Mouse (Mus musculus) hindbrain, embryonic 15.5 days (tissue): ENCODE data around the gene B3gat3. TPM values are rescaled to one million over a fixed set of nuclear protein-coding genes. Genes with fewer than 3 reads are reported as not detected.
A peak's percentile ranks its signal among the peaks of the same experiment; 100 is the strongest.

Experiments
- ATAC-seq: fragments of 200-750 bp; cut with Nextera tagmentation; 2 replicates; pipeline ENCODE4 v1.8.0; 2017; ENCODE audit warnings: low read depth, moderate number of reproducible peaks, moderate TSS enrichment; ENCODE audit not compliant: low FRiP score
- H3K27ac ChIP-seq: fragments of 300-500 bp; sonication (generic); replicated peaks from 2 replicates; pipeline ENCODE4 v1.5.1; 2015; ENCODE audit warnings: mild to moderate bottlenecking, inconsistent platforms
- H3K27me3 ChIP-seq: fragments of 300-500 bp; sonication (generic); 2 replicates; pipeline ENCODE4 v1.6.1; 2015; ENCODE audit warnings: control low read depth, inconsistent platforms
- H3K36me3 ChIP-seq: fragments of 300-500 bp; sonication (generic); 2 replicates; pipeline ENCODE4 v1.6.1; 2015; ENCODE audit warnings: control low read depth, inconsistent platforms
- H3K4me1 ChIP-seq: fragments of 300-500 bp; sonication (generic); replicated peaks from 2 replicates; pipeline ENCODE4 v1.6.1; 2015; ENCODE audit warnings: control low read depth, inconsistent platforms
- H3K4me2 ChIP-seq: fragments of 300-500 bp; sonication (generic); 2 replicates; pipeline ENCODE4 v1.6.1; 2015; ENCODE audit warnings: moderate library complexity, mild to moderate bottlenecking, inconsistent platforms
- H3K4me3 ChIP-seq: fragments of 300-500 bp; sonication (generic); 2 replicates; pipeline ENCODE4 v1.5.1; 2015; ENCODE audit warnings: mild to moderate bottlenecking, inconsistent platforms
- H3K9ac ChIP-seq: fragments of 300-500 bp; sonication (generic); 2 replicates; pipeline ENCODE4 v1.6.1; 2015; ENCODE audit warnings: inconsistent platforms
- H3K9me3 ChIP-seq: fragments of 300-500 bp; sonication (generic); 2 replicates; pipeline ENCODE4 v1.6.1; 2016; ENCODE audit warnings: control low read depth, inconsistent platforms
- WGBS: fragments of 180-500 bp; shearing (Covaris S2); methylation state at CpG from one replicate; pipeline ENCODE4 v1.1.7; 2015; 5-methylcytosine and 5-hydroxymethylcytosine counted together
- polyA plus RNA-seq: library from polyadenylated mRNA; unstranded; fragments of >200 nt; fragmentation: Nextera tagmentation; extraction: Ambion mirVana; gene quantifications from 2 replicates; pipeline ENCODE4 v1.2.1, GENCODE M21; 2015

Gene B3gat3
- polyA plus RNA-seq, 1 experiment from 2014 or later = 98.1 TPM

DNA sequence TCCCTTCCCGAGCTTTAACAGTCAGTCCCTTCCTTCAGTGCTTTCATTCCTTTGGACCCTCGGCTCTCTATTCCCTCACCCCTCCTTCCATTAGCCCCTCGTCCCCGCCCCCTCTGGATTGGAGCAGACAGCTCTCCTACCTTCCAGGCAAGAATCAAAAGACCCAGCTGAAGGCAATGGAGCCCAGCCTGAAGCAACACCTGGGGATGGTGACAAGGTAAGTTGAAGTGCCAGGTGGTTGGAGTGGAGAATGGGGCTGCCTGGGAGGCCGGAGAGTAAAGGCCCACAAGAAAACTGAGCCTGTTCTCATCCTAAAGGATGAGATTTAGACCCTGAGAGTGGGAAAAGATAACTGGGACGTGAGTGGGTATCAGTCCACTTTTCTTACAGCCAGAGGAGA is 11.6 kb upstream of the B3gat3 start:
- peaks cover 92% of the 10 kb centered on the region for H3K36me3 ChIP-seq
- H3K9me3 ChIP-seq = no peaks in the 10 kb centered on the region
- 90% methylated on average over 6 of the region's 6 CpGs for WGBS
- no peak overlapping the region for H3K4me2 ChIP-seq
- no peaks in the 10 kb centered on the region for H3K27me3 ChIP-seq
- H3K27ac ChIP-seq = no peak overlapping the region
- H3K4me3 ChIP-seq = no peak overlapping the region
- H3K4me1 ChIP-seq = no peaks in the 10 kb centered on the region
- H3K9ac ChIP-seq = no peak overlapping the region
- no peak for ATAC-seq

DNA sequence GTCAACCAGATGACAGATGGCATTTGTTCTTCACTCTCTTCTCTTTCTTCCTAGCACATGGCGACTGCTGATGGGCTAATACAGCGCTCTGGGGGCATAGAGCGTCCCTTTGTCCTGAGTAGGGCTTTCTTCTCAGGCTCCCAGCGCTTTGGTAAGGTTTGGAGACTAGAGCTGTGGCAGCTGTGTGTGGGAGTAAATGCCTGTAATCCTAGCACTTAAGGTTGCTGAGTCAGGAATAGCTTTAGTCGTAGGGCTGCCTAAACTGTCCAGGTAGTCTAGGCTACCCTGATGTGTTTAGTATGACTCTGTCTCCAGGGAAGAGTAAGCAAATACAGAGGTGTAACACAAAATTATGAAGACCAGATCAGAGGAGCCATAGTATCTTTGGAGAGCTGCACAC is 8.4 kb upstream of the B3gat3 start:
- H3K9ac ChIP-seq = no peak overlapping the region
- 94% methylated on average over 5 of the region's 5 CpGs for WGBS
- H3K27ac ChIP-seq = no peak overlapping the region
- no peaks in the 10 kb centered on the region for H3K4me1 ChIP-seq
- H3K27me3 ChIP-seq = no peaks in the 10 kb centered on the region
- ATAC-seq = no peak
- peaks cover 99% of the 10 kb centered on the region for H3K36me3 ChIP-seq
- no peak overlapping the region for H3K4me3 ChIP-seq
- H3K9me3 ChIP-seq = no peaks in the 10 kb centered on the region
- H3K4me2 ChIP-seq = no peak overlapping the region

DNA sequence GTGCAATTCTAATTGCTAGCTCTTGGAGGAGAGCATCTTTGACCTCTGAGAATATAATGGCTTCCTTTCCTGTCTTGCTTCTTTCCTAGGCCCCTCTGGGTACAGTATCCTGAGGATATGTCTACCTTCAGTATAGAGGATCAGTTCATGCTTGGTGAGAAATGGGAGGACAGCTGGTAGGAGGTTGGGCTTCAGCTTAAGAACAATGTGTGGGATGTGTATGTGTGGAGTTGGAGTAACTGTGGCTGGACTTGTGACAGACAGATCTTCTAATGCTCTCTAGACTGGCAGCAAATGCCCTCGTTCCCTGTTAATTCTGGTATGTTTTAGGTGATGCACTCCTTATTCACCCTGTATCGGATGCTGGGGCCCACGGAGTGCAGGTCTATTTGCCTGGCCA is 6.0 kb upstream of the B3gat3 start:
- peaks cover 78% of the 10 kb centered on the region for H3K36me3 ChIP-seq
- ATAC-seq = no peak
- 97% methylated on average over 3 of the region's 3 CpGs for WGBS

DNA sequence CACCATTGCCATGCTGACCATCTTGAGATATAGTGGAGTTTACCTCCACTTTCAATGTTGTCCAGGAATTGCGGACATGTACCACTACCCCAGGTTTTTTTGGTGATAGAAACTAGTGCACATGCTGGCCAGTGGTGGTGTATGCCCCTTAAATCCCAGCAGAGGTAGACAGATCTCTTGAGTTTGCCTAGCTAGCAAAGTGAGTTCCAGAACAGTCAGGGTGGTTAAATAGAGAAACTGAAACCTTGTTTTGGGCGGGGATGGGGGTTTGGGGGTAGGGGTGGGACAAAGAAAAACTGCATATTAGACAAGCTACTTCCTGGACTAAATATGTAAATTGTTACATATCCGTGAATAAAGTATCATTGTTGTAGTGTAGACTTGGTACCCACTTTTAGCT is 1.2 kb upstream of the B3gat3 start:
- Histone ChIP-seq H3K36me3 (peaks cover 30% of the 10 kb centered on the region), H3K4me2 (no peak overlapping the region), H3K4me3 (no peak overlapping the region), H3K9me3 (no peaks in the 10 kb centered on the region), H3K4me1 (peaks cover 21% of the 10 kb centered on the region), H3K9ac (no peak overlapping the region), H3K27ac (no peak overlapping the region), H3K27me3 (no peaks in the 10 kb centered on the region)
- 96% methylated on average over 3 of the region's 3 CpGs for WGBS
- ATAC-seq = no peak

More for the DNA sequence above, 6.0 kb upstream of the B3gat3 start:
- no peaks in the 10 kb centered on the region for H3K27me3 ChIP-seq
- no peaks in the 10 kb centered on the region for H3K9me3 ChIP-seq
- no peak overlapping the region for H3K9ac ChIP-seq
- H3K4me3 ChIP-seq = no peak overlapping the region
- H3K4me1 ChIP-seq = no peaks in the 10 kb centered on the region
- no peak overlapping the region for H3K4me2 ChIP-seq
- no peak overlapping the region for H3K27ac ChIP-seq

DNA sequence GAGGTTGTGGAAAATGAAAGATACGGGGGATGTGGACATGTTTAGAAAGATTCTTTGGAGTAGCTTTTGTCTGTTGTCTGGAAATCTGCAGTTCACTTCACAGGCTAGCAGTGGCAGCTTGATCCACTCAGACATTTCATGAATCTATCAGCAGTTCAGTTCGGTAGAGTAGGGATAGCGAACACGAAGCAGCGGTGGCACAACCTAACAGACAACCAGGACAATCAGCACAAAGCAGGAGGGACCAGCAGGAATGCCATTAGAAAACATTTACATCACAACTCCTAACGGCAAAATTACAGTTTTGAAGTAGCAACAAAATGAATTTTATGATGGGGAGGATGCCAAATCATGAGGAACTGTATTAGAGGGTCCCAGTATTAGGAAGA is 496 bp upstream of the B3gat3 start:
- WGBS = 75% methylated on average over 6 of the region's 6 CpGs
- Histone ChIP-seq H3K9me3 (no peaks in the 10 kb centered on the region), H3K36me3 (peaks cover 24% of the 10 kb centered on the region), H3K27ac (peak overlapping the region; percentile 93), H3K27me3 (no peaks in the 10 kb centered on the region), H3K9ac (peak overlapping the region; percentile 82), H3K4me1 (peaks cover 21% of the 10 kb centered on the region), H3K4me2 (peak overlapping the region; percentile 83), H3K4me3 (peak overlapping the region; percentile 99)
- no peak for ATAC-seq

DNA sequence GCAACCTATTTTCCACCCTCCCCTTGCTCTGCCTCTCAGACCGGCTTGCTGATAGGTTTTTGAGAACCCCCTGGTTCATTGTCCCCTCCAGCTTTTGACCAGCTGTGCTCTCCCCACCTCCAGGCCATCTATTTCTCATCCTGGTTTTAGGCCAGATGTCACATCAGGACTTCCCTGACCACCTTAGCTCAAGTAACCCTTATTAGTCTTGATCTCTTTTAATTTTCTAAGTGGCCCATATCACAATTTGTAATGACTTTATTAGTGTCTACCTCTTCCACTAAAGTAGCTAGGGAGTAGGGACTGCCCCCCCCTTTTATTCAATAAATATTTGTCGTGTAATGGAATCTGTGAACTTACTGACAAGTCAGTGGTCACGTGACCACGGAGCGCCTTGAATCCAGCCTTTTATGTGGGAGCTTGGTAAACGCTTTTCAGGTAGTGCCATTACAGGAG is 690 bp downstream of the B3gat3 start:
- H3K9ac ChIP-seq = peak overlapping the region; percentile 82
- peaks cover 21% of the 10 kb centered on the region for H3K4me1 ChIP-seq
- 2% methylated on average over 6 of the region's 6 CpGs for WGBS
- no peak for ATAC-seq
- H3K4me2 ChIP-seq = peak overlapping the region; percentile 83
- H3K36me3 ChIP-seq = peaks cover 15% of the 10 kb centered on the region
- peak overlapping the region; percentile 93 for H3K27ac ChIP-seq
- H3K27me3 ChIP-seq = no peaks in the 10 kb centered on the region
- no peaks in the 10 kb centered on the region for H3K9me3 ChIP-seq
- peak overlapping the region; percentile 99 for H3K4me3 ChIP-seq

DNA sequence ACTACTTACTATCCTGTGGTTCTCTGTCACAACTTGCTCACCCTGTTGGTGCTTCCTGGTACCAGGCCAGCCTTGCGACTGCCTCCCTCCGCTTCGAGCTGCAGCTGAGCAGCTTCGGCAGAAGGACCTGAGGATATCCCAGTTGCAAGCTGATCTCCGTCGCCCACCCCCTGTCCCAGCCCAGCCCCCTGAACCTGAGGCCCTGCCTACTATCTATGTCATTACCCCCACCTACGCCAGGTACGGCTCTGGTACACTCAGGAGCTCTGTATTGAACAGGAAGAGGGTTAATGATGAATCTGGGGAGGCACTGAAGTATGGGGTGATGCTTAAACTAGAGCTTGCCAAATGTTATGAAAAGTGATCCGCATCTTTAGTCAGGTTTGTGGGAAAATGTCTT is 1.6 kb downstream of the B3gat3 start:
- peak overlapping the region; percentile 83 for H3K4me2 ChIP-seq
- H3K9me3 ChIP-seq = no peaks in the 10 kb centered on the region
- WGBS = 86% methylated on average over 9 of the region's 9 CpGs
- H3K9ac ChIP-seq = no peak overlapping the region
- peaks cover 21% of the 10 kb centered on the region for H3K4me1 ChIP-seq
- H3K4me3 ChIP-seq = peak overlapping the region; percentile 99; the same call in 1 of the 2 replicates
- no peak for ATAC-seq
- H3K36me3 ChIP-seq = peaks cover 10% of the 10 kb centered on the region
- H3K27me3 ChIP-seq = no peaks in the 10 kb centered on the region
- no peak overlapping the region for H3K27ac ChIP-seq

DNA sequence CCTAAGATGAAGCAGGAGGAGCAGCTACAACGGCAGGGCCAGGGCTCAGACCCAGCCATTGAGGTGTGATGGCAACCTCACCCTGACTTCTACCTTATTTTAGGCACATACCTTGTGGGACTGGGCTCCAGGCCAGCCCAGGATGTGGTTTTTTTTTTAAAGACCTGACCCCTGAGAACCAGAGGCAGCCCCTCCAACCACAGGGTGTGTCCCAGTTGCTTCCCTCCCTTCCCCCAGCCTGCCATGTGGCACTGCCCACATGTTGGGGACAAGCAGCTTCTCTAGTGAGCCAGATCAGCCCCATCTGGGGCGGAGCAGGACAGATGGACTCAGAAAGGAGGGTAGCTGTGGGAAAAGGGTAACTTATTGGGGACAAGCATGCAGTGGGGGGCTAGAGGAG is 6.6 kb downstream of the B3gat3 start:
- no peak overlapping the region for H3K4me2 ChIP-seq
- H3K4me1 ChIP-seq = peaks cover 23% of the 10 kb centered on the region
- no peaks in the 10 kb centered on the region; the same call in 1 of the 2 replicates for H3K27me3 ChIP-seq
- WGBS = 90% methylated on average over 2 of the region's 2 CpGs
- H3K9ac ChIP-seq = no peak overlapping the region
- ATAC-seq = no peak
- no peak overlapping the region for H3K27ac ChIP-seq
- H3K9me3 ChIP-seq = no peaks in the 10 kb centered on the region
- H3K4me3 ChIP-seq = no peak overlapping the region
- H3K36me3 ChIP-seq = peaks cover 19% of the 10 kb centered on the region

DNA sequence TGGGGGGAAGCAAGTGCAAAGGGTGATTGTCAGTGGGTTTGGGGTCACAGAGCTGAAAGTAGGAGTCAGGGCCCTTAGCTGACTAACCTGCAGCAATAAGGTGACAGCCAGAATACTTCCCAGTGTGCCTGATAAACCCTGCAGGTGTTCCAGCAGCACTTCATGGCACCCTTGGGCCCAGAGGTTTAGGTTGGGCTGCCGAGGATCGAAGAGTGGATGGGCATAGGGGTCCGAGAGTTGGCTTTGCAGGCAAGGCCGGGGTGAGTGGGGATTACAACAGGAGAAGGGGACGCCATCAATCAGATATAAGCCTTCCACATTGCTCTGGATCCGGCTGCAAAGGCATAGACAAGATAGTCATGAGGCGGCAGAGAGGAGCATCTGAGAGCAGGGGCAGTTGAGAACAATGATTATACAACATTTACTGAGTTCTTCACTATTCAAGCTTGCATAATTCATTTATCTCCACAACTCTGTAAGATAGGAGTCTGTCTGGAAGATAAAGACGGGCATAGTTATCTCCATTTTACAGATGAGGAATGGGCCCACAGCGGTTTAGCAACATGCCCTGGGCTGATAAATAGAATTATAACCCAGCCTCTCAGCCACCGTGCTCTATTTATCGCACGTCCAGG is 7.8 kb downstream of the B3gat3 start:
- peaks cover 20% of the 10 kb centered on the region for H3K4me1 ChIP-seq
- 90% methylated on average over 12 of the region's 12 CpGs for WGBS
- no peak for ATAC-seq
- H3K27ac ChIP-seq = no peak overlapping the region
- H3K4me2 ChIP-seq = no peak overlapping the region
- H3K27me3 ChIP-seq = no peaks in the 10 kb centered on the region; the same call in 1 of the 2 replicates
- H3K9ac ChIP-seq = no peak overlapping the region
- H3K4me3 ChIP-seq = no peak overlapping the region
- no peaks in the 10 kb centered on the region for H3K9me3 ChIP-seq
- H3K36me3 ChIP-seq = peaks cover 19% of the 10 kb centered on the region

DNA sequence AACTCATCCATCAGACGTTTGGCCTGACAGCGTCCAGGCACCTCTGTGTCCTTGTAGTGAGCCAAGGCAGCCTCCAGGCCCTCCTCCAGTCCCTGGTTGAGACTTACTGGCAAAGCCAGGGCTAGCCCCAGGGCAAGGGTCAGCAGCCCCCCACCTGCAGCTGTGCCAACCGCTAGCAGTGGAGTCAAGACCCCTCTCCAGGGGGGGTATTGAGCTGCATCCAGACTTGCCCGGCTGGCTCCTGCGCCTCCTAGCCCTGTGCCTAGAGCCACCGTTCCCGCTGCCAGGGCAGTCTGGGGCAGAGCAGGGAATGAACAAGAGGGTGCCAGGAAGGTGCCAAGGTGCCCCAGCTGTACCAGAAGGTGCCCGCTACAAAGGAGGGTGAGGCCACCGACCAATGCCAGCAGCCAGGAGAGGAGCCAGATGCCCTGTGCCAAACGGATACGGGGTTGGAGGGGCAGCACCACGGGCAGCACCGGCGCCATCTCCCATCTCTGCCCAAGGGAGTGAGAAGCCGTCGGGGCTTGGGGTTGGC is 8.6 kb downstream of the B3gat3 start:
- peak overlapping the region; percentile 78 for H3K4me2 ChIP-seq
- 17% methylated on average over 16 of the region's 16 CpGs for WGBS
- no peaks in the 10 kb centered on the region for H3K9me3 ChIP-seq
- H3K36me3 ChIP-seq = peaks cover 19% of the 10 kb centered on the region
- ATAC-seq = peak; percentile 40
- H3K4me3 ChIP-seq = peak overlapping the region; percentile 57
- H3K4me1 ChIP-seq = peaks cover 18% of the 10 kb centered on the region
- H3K27ac ChIP-seq = peak overlapping the region; percentile 61; the same call in 1 of the 2 replicates
- no peaks in the 10 kb centered on the region; the same call in 1 of the 2 replicates for H3K27me3 ChIP-seq
- peak overlapping the region; percentile 53 for H3K9ac ChIP-seq

DNA sequence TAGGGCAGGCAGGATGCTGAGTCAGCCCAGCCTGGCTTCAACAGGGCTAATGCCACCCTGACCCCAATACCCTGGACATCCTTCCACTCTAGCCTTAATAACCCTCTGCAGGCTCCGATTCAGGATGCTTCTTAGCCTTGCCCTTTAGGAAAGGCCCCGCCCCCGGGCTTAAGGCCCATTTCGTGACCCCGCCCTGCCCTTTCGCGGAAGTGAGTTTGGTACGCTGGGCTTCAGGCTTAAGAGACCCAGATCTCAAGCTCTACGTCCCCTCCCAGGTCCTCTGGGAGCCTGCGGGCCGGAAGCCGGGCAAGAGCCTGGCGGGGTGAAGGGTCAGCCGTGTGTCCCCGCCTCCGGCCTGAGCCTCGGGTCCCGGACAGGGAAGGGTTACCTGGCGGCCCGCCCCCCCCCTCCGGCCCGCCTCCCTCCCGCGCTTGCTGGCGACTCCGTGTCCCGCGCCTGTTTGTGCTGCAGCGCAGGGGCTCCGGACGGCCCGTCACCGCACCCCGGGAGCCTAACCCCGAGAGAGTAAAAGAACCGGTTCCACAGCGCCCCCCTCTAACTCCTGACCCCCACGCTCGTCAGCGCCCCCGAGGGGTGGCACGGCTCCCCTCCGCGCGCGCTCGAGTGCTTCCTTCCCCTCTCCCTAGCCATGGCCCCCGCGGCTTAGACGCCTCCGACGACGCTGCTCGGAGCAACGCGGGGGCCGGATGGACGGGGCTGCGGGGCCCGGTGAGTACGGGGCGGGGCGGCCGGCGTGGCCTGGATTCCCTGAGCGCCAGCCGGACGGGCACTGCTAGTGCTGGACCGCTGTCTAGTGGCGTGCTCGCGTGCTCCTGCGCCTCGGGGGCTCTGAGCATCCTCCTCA is 9.3 kb downstream of the B3gat3 start, which contains the start of the genes Rom1 and Eml3:
Gene Rom1 (minus strand): TSS at position 133 of the 865 bp plus-strand sequence.
Gene Eml3 (plus strand): TSS at position 329 of the 865 bp plus-strand sequence.
- H3K36me3 ChIP-seq = peaks cover 19% of the 10 kb centered on the region
- peak within 1 kb of the TSS; percentile 57 for H3K4me3 ChIP-seq
- peak; percentile 70 for ATAC-seq
- H3K9ac ChIP-seq = peak within 1 kb of the TSS; percentile 53
- WGBS = under 1% methylated on average over 59 of the region's 74 CpGs
- H3K4me1 ChIP-seq = peaks cover 18% of the 10 kb centered on the region
- no peaks in the 10 kb centered on the region; the same call in 1 of the 2 replicates for H3K27me3 ChIP-seq
- peak within 1 kb of the TSS; percentile 61; the same call in 1 of the 2 replicates for H3K27ac ChIP-seq
- peak within 1 kb of the TSS; percentile 78 for H3K4me2 ChIP-seq
- no peaks in the 10 kb centered on the region for H3K9me3 ChIP-seq
